Mouse (Mus musculus) cortical plate, adult 2 months (tissue): ENCODE measurements around the gene Vdac1.

ENCODE experiments used
- CTCF ChIP-seq: fragments of 200-500 bp; IDR thresholded peaks from 2 replicates; pipeline ENCODE4 v1.5.1; 2011; ENCODE audit warnings: mild to moderate bottlenecking, control low read depth, low read length; ENCODE audit not compliant: insufficient read depth; ENCODE audit errors: extremely low read depth
- POLR2A ChIP-seq: fragments of 200-500 bp; IDR thresholded peaks from 2 replicates; pipeline ENCODE4 v1.6.1; 2011; ENCODE audit warnings: mild to moderate bottlenecking, low read length, control low read depth; ENCODE audit not compliant: insufficient read depth; ENCODE audit errors: extremely low read depth

DNA sequence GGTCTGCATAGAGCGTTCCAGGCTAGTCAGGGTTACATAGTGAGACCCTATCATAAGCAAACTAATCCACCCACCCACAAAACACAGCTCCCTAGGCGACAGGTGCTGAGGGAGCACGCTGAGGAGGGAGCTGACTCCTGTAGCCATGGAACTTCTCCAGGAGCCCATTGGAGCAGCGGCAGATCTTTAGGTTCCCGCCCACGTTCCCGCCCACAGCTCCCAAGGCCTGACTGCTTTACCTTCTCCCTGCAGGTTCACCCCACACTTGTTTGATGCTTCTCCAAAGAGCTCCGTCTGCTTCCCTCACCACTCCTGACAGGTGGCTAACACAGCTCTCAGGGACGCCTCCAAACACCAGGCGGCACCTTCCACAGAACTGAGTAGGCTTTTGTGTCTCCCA lies 76.5 kb downstream of the Vdac1 start:
- no peak for TF ChIP-seq POLR2A
- no peak for TF ChIP-seq CTCF
